Mouse (Mus musculus) limb, embryonic 15.5 days (tissue): ENCODE data around the gene Nfam1. TPM values are rescaled to one million over a fixed set of nuclear protein-coding genes. Genes with fewer than 3 reads are reported as not detected.
A peak's percentile ranks its signal among the peaks of the same experiment; 100 is the strongest.

Experiments used
- ATAC-seq: fragments of 200-750 bp; cut with Nextera tagmentation; 2 replicates; pipeline ENCODE4 v1.8.0; 2017; ENCODE audit warnings: low read depth, moderate TSS enrichment; ENCODE audit not compliant: insufficient number of reproducible peaks, low FRiP score, low TSS enrichment
- H3K27ac ChIP-seq: fragments of 300-500 bp; sonication (generic); 2 replicates; pipeline ENCODE4 v1.5.1; 2015; ENCODE audit warnings: moderate library complexity, mild to moderate bottlenecking, inconsistent platforms
- H3K27me3 ChIP-seq: fragments of 300-500 bp; sonication (generic); 2 replicates; pipeline ENCODE4 v1.6.1; 2015; ENCODE audit warnings: inconsistent platforms
- H3K36me3 ChIP-seq: fragments of 300-500 bp; sonication (generic); 2 replicates; pipeline ENCODE4 v1.6.1; 2015; ENCODE audit warnings: inconsistent platforms
- H3K4me1 ChIP-seq: fragments of 300-500 bp; sonication (generic); 2 replicates; pipeline ENCODE4 v1.6.1; 2015; ENCODE audit warnings: inconsistent platforms
- H3K4me2 ChIP-seq: fragments of 300-500 bp; sonication (generic); 2 replicates; pipeline ENCODE4 v1.6.1; 2015; ENCODE audit warnings: mild to moderate bottlenecking, inconsistent platforms
- H3K4me3 ChIP-seq: fragments of 300-500 bp; sonication (generic); 2 replicates; pipeline ENCODE4 v1.5.1; 2015; ENCODE audit warnings: mild to moderate bottlenecking, inconsistent platforms
- H3K9ac ChIP-seq: fragments of 300-500 bp; sonication (generic); 2 replicates; pipeline ENCODE4 v1.6.1; 2015; ENCODE audit warnings: inconsistent platforms
- H3K9me3 ChIP-seq: fragments of 300-500 bp; sonication (generic); 2 replicates; pipeline ENCODE4 v1.6.1; 2016; ENCODE audit warnings: inconsistent platforms
- WGBS: fragments of 180-500 bp; shearing (Covaris S2); methylation state at CpG from one replicate; pipeline ENCODE4 v1.1.7; 2015; 5-methylcytosine and 5-hydroxymethylcytosine counted together
- polyA plus RNA-seq: library from polyadenylated mRNA; unstranded; fragments of >200 nt; fragmentation: Nextera tagmentation; extraction: Ambion mirVana; gene quantifications from 2 replicates; pipeline ENCODE4 v1.2.1, GENCODE M21; 2015

Gene Nfam1
- polyA plus RNA-seq, 1 experiment from 2014 or later: 4.7 TPM

- ATAC-seq: peak; percentile 68
- 0% methylated on average over 20 of the region's 20 CpGs for WGBS
- no peaks in the 10 kb centered on the region for H3K36me3 ChIP-seq
- H3K4me1 ChIP-seq: peaks cover 64% of the 10 kb centered on the region
- peak within 1 kb of the TSS; percentile 47 for H3K4me3 ChIP-seq
- H3K27ac ChIP-seq: no peak within 1 kb of the TSS
- peak within 1 kb of the TSS; percentile 34; the same call in 1 of the 2 replicates for H3K9ac ChIP-seq
- peak within 1 kb of the TSS; percentile 91 for H3K4me2 ChIP-seq
- H3K27me3 ChIP-seq: peaks cover 20% of the 10 kb centered on the region
- no peaks in the 10 kb centered on the region for H3K9me3 ChIP-seq
These were observed 45.4 kb downstream of the Nfam1 start, which contains the start of gene Tcf20 for GRCm38 (mm10) chr15:82987732-82988112. TSS of gene Tcf20 (minus strand) at chr15:82987872.

GRCm38 (mm10) chr15:82987014-82987731, 45.9 kb downstream of the Nfam1 start:
- Histone ChIP-seq H3K4me1 (peaks cover 65% of the 10 kb centered on the region), H3K27ac (no peak overlapping the region), H3K36me3 (no peaks in the 10 kb centered on the region), H3K4me3 (peak overlapping the region; percentile 47), H3K9me3 (no peaks in the 10 kb centered on the region), H3K27me3 (peaks cover 20% of the 10 kb centered on the region), H3K4me2 (peak overlapping the region; percentile 91), H3K9ac (peak overlapping the region; percentile 34; the same call in 1 of the 2 replicates)
- ATAC-seq: no peak
- WGBS: 1% methylated on average over 38 of the region's 38 CpGs

- 20% methylated on average over 7 of the region's 7 CpGs for WGBS
- no peaks in the 10 kb centered on the region for H3K9me3 ChIP-seq
- H3K36me3 ChIP-seq: no peaks in the 10 kb centered on the region
- ATAC-seq: no peak
- peak overlapping the region; percentile 5; the same call in 1 of the 2 replicates for H3K4me3 ChIP-seq
- H3K27me3 ChIP-seq: peaks cover 14% of the 10 kb centered on the region; the same call in 1 of the 2 replicates
- H3K4me2 ChIP-seq: no peak overlapping the region; the same call in 1 of the 2 replicates
- no peak overlapping the region for H3K9ac ChIP-seq
- peaks cover 79% of the 10 kb centered on the region for H3K4me1 ChIP-seq
- H3K27ac ChIP-seq: peak overlapping the region; percentile 81
These were observed 48.5 kb downstream of the Nfam1 start for GRCm38 (mm10) chr15:82984574-82984973.

DNA sequence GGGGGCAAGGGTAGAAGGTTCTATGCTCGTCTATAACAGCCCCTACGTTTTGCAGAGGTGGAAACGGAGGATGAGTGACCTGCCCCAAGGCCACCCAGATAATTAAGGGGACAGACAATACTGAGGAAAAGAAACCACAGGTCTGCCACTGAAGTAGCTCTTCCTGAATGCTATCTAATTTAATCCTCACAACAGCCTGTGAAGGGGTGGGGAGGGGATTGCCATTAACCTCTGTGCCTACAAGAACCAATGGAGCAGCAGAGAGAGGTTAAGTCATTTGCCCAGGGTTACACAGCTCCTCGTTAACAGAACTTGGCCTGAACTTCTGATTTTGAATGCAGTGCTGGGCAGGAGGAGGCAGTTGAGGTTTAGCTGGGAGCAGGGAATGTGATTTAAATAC, 49.0 kb downstream of the Nfam1 start:
- Histone ChIP-seq H3K4me1 (peaks cover 76% of the 10 kb centered on the region), H3K27ac (peak overlapping the region; percentile 81), H3K36me3 (no peaks in the 10 kb centered on the region), H3K27me3 (peaks cover 13% of the 10 kb centered on the region; the same call in 1 of the 2 replicates), H3K4me2 (peak overlapping the region; percentile 41), H3K9ac (no peak overlapping the region), H3K9me3 (no peaks in the 10 kb centered on the region), H3K4me3 (no peak overlapping the region)
- WGBS: 19% methylated on average over 3 of the region's 4 CpGs
- no peak for ATAC-seq

DNA sequence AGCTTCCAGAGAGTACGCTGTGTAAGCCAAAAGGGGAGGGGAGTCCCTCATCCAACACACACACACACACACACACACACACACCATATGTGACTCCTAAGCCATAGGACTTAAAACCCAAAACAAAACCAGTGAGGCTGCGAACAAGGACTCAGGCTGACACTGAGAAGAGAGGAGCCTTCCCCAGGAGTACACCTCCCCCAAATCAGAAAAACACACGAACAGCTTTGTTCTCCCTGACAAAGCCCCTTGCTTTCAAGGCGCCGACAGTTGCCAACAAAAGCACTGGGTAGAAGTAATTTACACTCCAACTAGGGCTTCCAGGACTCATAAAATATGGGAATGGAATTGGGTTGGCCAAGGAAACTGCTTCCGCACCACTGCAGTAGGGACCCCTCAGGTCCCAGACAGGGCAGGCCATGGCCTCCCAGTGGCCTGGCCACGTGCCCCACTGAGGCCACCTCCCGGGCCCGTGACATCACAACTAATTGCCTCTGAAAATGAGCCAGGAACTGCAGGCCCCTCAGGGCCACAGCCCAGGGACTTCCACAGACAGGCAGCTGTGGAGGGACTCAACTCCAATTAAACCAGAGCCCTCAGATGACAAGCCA, 49.6 kb downstream of the Nfam1 start:
- H3K9me3 ChIP-seq: no peaks in the 10 kb centered on the region
- peaks cover 70% of the 10 kb centered on the region for H3K4me1 ChIP-seq
- no peaks in the 10 kb centered on the region for H3K36me3 ChIP-seq
- peak overlapping the region; percentile 81 for H3K27ac ChIP-seq
- 9% methylated on average over 9 of the region's 9 CpGs for WGBS
- peak overlapping the region; percentile 12; the same call in 1 of the 2 replicates for H3K4me3 ChIP-seq
- peak overlapping the region; percentile 41 for H3K4me2 ChIP-seq
- peak; percentile 71 for ATAC-seq
- peaks cover 10% of the 10 kb centered on the region; the same call in 1 of the 2 replicates for H3K27me3 ChIP-seq
- H3K9ac ChIP-seq: no peak overlapping the region

GRCm38 (mm10) chr15:82982724-82983415, 50.2 kb downstream of the Nfam1 start:
- ATAC-seq: peak; percentile 30; the same call in 1 of the 2 replicates
- Histone ChIP-seq H3K9ac (no peak overlapping the region), H3K4me2 (peak overlapping the region; percentile 41), H3K27ac (peak overlapping the region; percentile 81), H3K9me3 (no peaks in the 10 kb centered on the region), H3K4me3 (peak overlapping the region; percentile 12), H3K36me3 (no peaks in the 10 kb centered on the region), H3K27me3 (peaks cover 10% of the 10 kb centered on the region; the same call in 1 of the 2 replicates), H3K4me1 (peaks cover 64% of the 10 kb centered on the region)
- WGBS: 7% methylated on average over 17 of the region's 18 CpGs

DNA sequence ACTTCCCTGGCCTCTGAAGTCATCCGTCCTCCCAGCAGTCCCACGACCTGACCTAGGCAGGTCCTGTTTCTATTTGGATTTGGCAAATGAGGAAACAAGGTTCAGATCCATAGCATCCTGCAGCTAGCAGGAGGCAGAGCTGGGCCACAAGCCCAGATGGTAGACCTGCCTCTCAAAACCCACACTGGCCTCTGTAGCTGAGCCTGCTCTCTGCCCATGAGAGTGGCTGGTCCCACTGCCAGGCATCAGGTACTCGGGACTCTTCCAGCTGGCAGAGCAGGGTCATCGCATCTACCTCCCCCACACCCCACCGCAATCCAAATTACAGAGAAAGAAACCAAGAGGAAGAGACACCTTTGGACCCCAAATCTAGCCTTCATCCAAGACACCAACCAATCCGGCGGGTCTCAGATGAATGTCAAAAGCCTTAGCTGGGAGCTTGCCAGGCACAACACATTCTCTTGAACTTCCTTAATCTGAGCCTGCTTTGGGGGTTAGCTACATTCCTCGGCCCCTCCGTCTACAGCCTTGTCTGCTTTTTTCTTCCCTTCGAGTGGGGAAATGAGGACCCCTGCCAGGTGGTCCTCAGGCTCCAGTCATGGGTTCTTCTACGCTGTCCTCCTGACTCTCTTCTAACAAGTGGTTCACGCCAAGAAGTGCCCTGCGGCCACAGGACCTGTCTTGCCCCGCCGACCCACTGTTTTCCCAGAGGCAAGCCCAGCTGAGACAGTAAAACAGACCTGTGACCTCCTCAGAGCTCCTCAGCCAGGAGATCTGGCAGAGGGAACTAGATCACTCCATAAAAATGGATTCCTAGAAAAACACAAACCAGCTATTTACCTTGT, 51.2 kb downstream of the Nfam1 start:
- Histone ChIP-seq H3K36me3 (no peaks in the 10 kb centered on the region), H3K9me3 (no peaks in the 10 kb centered on the region), H3K4me3 (no peak overlapping the region; the same call in 1 of the 2 replicates), H3K4me2 (peak overlapping the region; percentile 41), H3K27ac (peak overlapping the region; percentile 81; the same call in 1 of the 2 replicates), H3K4me1 (peaks cover 58% of the 10 kb centered on the region), H3K9ac (no peak overlapping the region), H3K27me3 (peaks cover 10% of the 10 kb centered on the region)
- no peak for ATAC-seq
- WGBS: 20% methylated on average over 15 of the region's 15 CpGs

DNA sequence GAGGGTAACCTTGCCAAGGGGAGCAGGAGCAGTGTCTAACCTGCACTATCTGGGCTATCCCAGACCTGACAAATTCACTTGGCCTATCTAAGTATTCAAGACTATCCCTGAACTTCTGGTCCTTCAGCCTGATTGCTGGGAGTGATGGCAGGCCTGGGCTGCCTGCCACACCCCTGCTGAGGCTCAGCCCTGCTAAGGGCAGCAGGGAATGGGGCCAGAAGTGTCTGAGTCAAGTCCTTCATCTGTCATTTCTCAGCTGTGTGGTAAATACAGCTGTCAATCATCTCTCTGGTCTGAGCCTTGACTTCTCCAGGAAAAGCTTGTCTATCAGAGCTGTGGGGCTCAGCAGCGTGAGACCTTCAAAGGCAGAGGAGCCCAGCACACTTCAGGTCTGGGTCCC, 53.6 kb downstream of the Nfam1 start:
- ATAC-seq: no peak
- Histone ChIP-seq H3K4me1 (peaks cover 41% of the 10 kb centered on the region), H3K4me2 (no peak overlapping the region), H3K9ac (no peak overlapping the region), H3K9me3 (no peaks in the 10 kb centered on the region), H3K4me3 (no peak overlapping the region), H3K27ac (no peak overlapping the region), H3K27me3 (peaks cover 11% of the 10 kb centered on the region; the same call in 1 of the 2 replicates), H3K36me3 (no peaks in the 10 kb centered on the region)
- 91% methylated on average over 1 of the region's 1 CpGs for WGBS

- Histone ChIP-seq H3K4me3 (no peak overlapping the region), H3K27me3 (peaks cover 12% of the 10 kb centered on the region; the same call in 1 of the 2 replicates), H3K9ac (no peak overlapping the region), H3K4me2 (no peak overlapping the region), H3K9me3 (no peaks in the 10 kb centered on the region), H3K4me1 (peaks cover 11% of the 10 kb centered on the region), H3K36me3 (no peaks in the 10 kb centered on the region), H3K27ac (no peak overlapping the region)
- WGBS: 50% methylated on average over 1 of the region's 1 CpGs
- no peak for ATAC-seq
These were observed 58.6 kb downstream of the Nfam1 start for GRCm38 (mm10) chr15:82974471-82974870.

DNA sequence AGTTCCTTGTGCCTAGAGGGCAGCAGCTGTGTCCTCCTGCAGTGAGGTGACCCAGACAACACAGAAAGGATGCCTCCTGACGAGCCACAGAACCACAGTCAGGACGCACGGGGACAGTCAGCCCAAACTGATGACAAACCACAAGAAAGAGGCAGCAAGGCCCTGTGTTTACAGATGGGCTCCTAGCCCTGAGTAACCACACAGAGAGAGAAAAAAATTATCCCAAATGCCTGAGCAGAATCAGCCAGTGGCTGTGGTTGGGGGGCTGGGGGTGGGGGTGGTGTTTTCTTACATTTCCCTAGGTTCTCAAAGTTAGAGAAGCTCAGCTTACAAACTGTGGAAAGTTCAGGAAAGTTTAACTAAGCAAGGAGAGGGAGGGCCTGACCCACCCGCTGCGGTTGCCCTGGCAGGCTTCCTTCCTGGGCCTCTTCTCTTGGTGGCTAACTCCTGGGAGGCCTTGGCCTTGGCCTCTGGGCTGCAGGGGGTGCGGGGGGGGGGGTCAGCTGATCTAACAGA, 63.8 kb downstream of the Nfam1 start:
- Histone ChIP-seq H3K9ac (no peak overlapping the region), H3K4me2 (no peak overlapping the region), H3K4me1 (peaks cover 31% of the 10 kb centered on the region), H3K27ac (peak overlapping the region; percentile 54; the same call in 1 of the 2 replicates), H3K27me3 (peaks cover 19% of the 10 kb centered on the region), H3K4me3 (no peak overlapping the region), H3K36me3 (no peaks in the 10 kb centered on the region), H3K9me3 (no peaks in the 10 kb centered on the region)
- no peak for ATAC-seq
- 27% methylated on average over 6 of the region's 6 CpGs for WGBS

DNA sequence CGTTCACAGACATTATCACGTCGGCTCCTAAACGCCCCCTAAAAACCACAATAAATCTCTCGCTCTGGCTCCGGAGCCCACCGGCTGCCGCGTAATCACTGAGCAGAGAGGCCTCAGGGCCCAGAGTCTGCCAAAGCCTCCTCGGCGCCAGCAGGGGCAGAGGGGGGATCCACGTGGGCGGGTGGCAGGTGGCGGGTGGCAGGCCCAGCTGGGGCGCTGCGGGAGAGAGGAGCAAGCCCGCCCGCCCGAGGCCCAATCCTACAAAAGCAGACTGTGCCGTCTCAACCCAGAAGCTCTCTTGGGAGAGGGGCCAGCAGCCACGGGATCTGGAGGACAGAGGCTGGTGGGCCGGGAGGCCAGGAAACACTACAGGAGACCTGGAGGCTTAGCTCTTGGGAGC, 64.7 kb downstream of the Nfam1 start:
- no peak for ATAC-seq

More for the DNA sequence above, 64.7 kb downstream of the Nfam1 start:
- Histone ChIP-seq H3K36me3 (no peaks in the 10 kb centered on the region), H3K9ac (no peak overlapping the region), H3K27ac (peak overlapping the region; percentile 54; the same call in 1 of the 2 replicates), H3K4me1 (peaks cover 36% of the 10 kb centered on the region), H3K9me3 (no peaks in the 10 kb centered on the region), H3K4me3 (peak overlapping the region; percentile 24), H3K27me3 (peaks cover 19% of the 10 kb centered on the region), H3K4me2 (peak overlapping the region; percentile 52)
- WGBS: under 1% methylated on average over 22 of the region's 22 CpGs
